Mouse (Mus musculus): ENCODE measurements around the gene Armc2.

DNA sequence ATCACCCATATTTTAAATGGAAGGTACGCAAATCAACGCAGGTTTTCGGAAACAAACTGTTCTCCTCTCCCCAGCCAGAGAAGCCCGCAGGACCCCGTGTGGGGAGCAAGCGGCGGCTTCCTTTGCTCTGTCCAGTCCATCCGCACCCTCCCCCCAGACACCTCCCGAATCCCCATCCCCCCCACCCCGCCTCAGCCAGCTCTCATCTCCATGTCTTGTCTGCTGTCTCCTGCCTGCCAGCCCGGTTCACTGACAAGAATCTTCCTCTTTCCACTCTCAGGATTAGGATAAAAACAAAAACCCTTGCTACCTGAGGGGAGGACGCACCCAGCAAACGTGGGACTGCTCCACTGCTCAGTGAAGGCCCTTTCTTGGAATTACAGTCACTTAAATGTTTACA lies 27.3 kb downstream of the Armc2 start:
- TF ChIP-seq CTCF (IDR thresholded peaks at IDR 0.05; ENCODE audit: low read depth, low read length) = no peak
- TF ChIP-seq POLR2AphosphoS5 (IDR thresholded peaks at IDR 0.05; ENCODE audit: insufficient replicate concordance, low read depth, low read length) = no peak

All from G1E (cell line).